Mouse (Mus musculus) liver, embryonic 14.5 days (tissue): Measurements from ENCODE around the gene Olfr1246. TPM values are rescaled to one million over a fixed set of nuclear protein-coding genes. Genes with fewer than 3 reads are reported as not detected.
"Not testable (repeated sequence)": the region's sequence is repeated elsewhere in the genome, so short reads cannot be mapped to it uniquely, and the experiment has no call there.

ENCODE experiments used
- ATAC-seq: fragments of 200-750 bp; cut with Nextera tagmentation; 2 replicates; pipeline ENCODE4 v1.8.0; 2017; ENCODE audit warnings: moderate number of reproducible peaks, mild to moderate bottlenecking, moderate library complexity; ENCODE audit not compliant: insufficient read depth
- DNase-seq, 3 experiments: peaks; one replicate each; pipeline ENCODE4 v3.0.0-alpha.2; 2012 to 2013; ENCODE audit warnings: low read depth in 3 of 3, low spot score in 3 of 3
- H3K27ac ChIP-seq: fragments of 300-500 bp; sonication (generic); 2 replicates; pipeline ENCODE4 v1.5.1; 2014; ENCODE audit warnings: moderate library complexity, mild to moderate bottlenecking, control low read depth, inconsistent platforms
- H3K27me3 ChIP-seq: fragments of 300-500 bp; sonication (generic); 2 replicates; pipeline ENCODE4 v1.6.1; 2014; ENCODE audit warnings: mild to moderate bottlenecking, low read length, moderate library complexity; ENCODE audit not compliant: control insufficient read depth, insufficient read depth
- H3K36me3 ChIP-seq: fragments of 300-500 bp; sonication (generic); replicated peaks from 2 replicates; pipeline ENCODE4 v1.6.1; 2014; ENCODE audit warnings: low read depth; ENCODE audit not compliant: control insufficient read depth, insufficient read depth
- H3K4me1 ChIP-seq, 2 experiments: fragments of 200-500 bp in 1 of 2; fragments of 300-500 bp in 1 of 2; sonication (generic) in 1 of 2; replicated peaks; 2 replicates each; pipeline ENCODE4 v1.6.1; 2012 to 2014; ENCODE audit warnings: antibody characterized with exemption in 1 of 2, inconsistent platforms in 1 of 2, low read length in 1 of 2; ENCODE audit not compliant: control insufficient read depth in 2 of 2, insufficient read depth in 2 of 2
- H3K4me2 ChIP-seq: fragments of 300-500 bp; sonication (generic); 2 replicates; pipeline ENCODE4 v1.6.1; 2014; ENCODE audit warnings: low read depth, mild to moderate bottlenecking, control low read depth, moderate library complexity
- H3K4me3 ChIP-seq, 2 experiments: fragments of 200-500 bp in 1 of 2; fragments of 300-500 bp in 1 of 2; sonication (generic) in 1 of 2; 2 replicates each; pipeline ENCODE4 v1.5.1; 2012 to 2014; ENCODE audit warnings: low read depth in 2 of 2, low read length in 2 of 2, mild to moderate bottlenecking in 2 of 2, control low read depth in 1 of 2, inconsistent platforms in 1 of 2, moderate library complexity in 1 of 2; ENCODE audit not compliant: insufficient read depth in 1 of 2
- H3K9ac ChIP-seq: fragments of 300-500 bp; sonication (generic); replicated peaks from 2 replicates; pipeline ENCODE4 v1.6.1; 2014; ENCODE audit warnings: mild to moderate bottlenecking, control low read depth, moderate library complexity
- H3K9me3 ChIP-seq: fragments of 300-500 bp; sonication (generic); 2 replicates; pipeline ENCODE4 v1.6.1; 2016; ENCODE audit warnings: low read length, mixed read lengths; ENCODE audit not compliant: control insufficient read depth
- CTCF ChIP-seq: IDR thresholded peaks from 2 replicates; pipeline ENCODE4 v1.5.1; 2016; ENCODE audit warnings: antibody characterized with exemption, low read depth, control low read depth
- EP300 ChIP-seq: IDR thresholded peaks from 2 replicates; pipeline ENCODE4 v1.6.1; 2016; ENCODE audit warnings: antibody characterized with exemption, low read depth
- WGBS: fragments of 180-500 bp; shearing (Covaris S2); extraction: QIAGEN DNeasy Blood & Tissue Kit; methylation state at CpG from one replicate; pipeline ENCODE4 v1.1.7; 2014; ENCODE audit not compliant: insufficient replicate concordance; 5-methylcytosine and 5-hydroxymethylcytosine counted together
- polyA plus RNA-seq, 2 experiments: library from polyadenylated mRNA; depleted of rRNA in 1 of 2; stranded (reverse) in 1 of 2; unstranded in 1 of 2; fragments of >200 nt; fragmentation: Nextera tagmentation in 1 of 2; extraction: Ambion mirVana in 1 of 2; gene quantifications; 2 replicates each; pipeline versions ENCODE4 v1.2.1 to v1.2.3; 2012 to 2014

Olfr1246 gene
- polyA plus RNA-seq (2012; rRNA removed) (not detected in 2 replicates), polyA plus RNA-seq (2014; fragmentation: Nextera tagmentation; extraction: Ambion mirVana) (not detected in 2 replicates)

- no peaks in the 10 kb centered on the region for H3K9me3 ChIP-seq
- H3K9ac ChIP-seq, result no peak within 1 kb of the TSS
- no peaks in the 10 kb centered on the region for H3K36me3 ChIP-seq
- H3K27me3 ChIP-seq, result no peaks in the 10 kb centered on the region
- no peak for TF ChIP-seq CTCF
- TF ChIP-seq EP300, result no peak
- H3K4me2 ChIP-seq, result no peak within 1 kb of the TSS
- no peak within 1 kb of the TSS for H3K27ac ChIP-seq
- ATAC-seq, result no peak
- no peak within 1 kb of the TSS for H3K4me3 ChIP-seq
- H3K4me1 ChIP-seq, result no peaks in the 10 kb centered on the region
- no peak for DNase-seq
- 46% methylated on average over 2 of the region's 2 CpGs for WGBS
These were observed at the start of gene Olfr1246 for GRCm38 (mm10) chr2:89593057-89593456. Gene Olfr1246 (minus strand): TSS chr2:89593157.

- WGBS, result 68% methylated on average over 2 of the region's 2 CpGs
- H3K36me3 ChIP-seq, result no peaks in the 10 kb centered on the region
- no peak within 1 kb of the TSS for H3K4me2 ChIP-seq
- no peaks in the 10 kb centered on the region for H3K4me1 ChIP-seq
- no peaks in the 10 kb centered on the region for H3K27me3 ChIP-seq
- TF ChIP-seq CTCF (no peak), EP300 (no peak)
- no peak within 1 kb of the TSS for H3K27ac ChIP-seq
- H3K9me3 ChIP-seq, result no peaks in the 10 kb centered on the region
- H3K4me3 ChIP-seq, result no peak within 1 kb of the TSS
- no peak for ATAC-seq
- H3K9ac ChIP-seq, result no peak within 1 kb of the TSS
- DNase-seq, result no peak
These were observed 41.9 kb upstream of the Olfr1246 start, which contains the start of gene Olfr1249 for GRCm38 (mm10) chr2:89634883-89635282. Gene Olfr1249 (minus strand): TSS chr2:89634983.

DNA sequence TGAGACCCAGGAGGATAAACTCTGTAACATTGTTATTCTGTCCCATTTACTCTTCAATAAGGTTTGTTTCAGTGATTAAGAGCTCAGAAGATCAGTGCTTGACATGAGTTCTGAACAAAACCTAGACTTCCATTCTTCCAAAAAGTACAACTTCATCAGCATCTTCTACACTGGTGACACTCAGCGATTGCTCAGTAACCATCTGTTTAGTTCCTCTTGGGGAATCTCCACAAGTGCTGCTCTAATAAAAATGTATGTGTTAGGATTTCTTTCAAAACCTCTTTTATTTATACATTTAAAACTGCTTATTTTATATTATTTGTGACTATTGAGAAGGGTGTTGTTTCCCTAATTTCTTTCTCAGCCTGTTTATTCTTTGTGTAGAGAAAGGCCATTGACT, 25.2 kb upstream of the Olfr1246 start, which contains the start of gene Olfr1248:
TSS of gene Olfr1248 (minus strand) at position 101 of the 400 bp plus-strand sequence.
- H3K27me3 ChIP-seq, H3K36me3 ChIP-seq, H3K4me3 ChIP-seq, H3K9ac ChIP-seq, H3K27ac ChIP-seq, H3K4me2 ChIP-seq, DNase-seq, H3K4me1 ChIP-seq, ATAC-seq, H3K9me3 ChIP-seq: not testable (repeated sequence)
- WGBS, result 68% methylated on average over 1 of the region's 1 CpGs

GRCm38 (mm10) chr2:89614030-89614429, 21.1 kb upstream of the Olfr1246 start, which contains the start of gene Olfr1247:
Gene Olfr1247 (minus strand): TSS chr2:89614130.
- H3K9ac ChIP-seq, result no peak within 1 kb of the TSS
- ATAC-seq (no peak), DNase-seq (no peak)
- H3K27ac ChIP-seq, result no peak within 1 kb of the TSS
- H3K4me3 ChIP-seq, result no peak within 1 kb of the TSS
- 76% methylated on average over 2 of the region's 2 CpGs for WGBS
- H3K4me1 ChIP-seq, result no peaks in the 10 kb centered on the region
- H3K27me3 ChIP-seq, result no peaks in the 10 kb centered on the region
- H3K9me3 ChIP-seq, result no peaks in the 10 kb centered on the region
- TF ChIP-seq CTCF, result no peak
- no peak for TF ChIP-seq EP300
- no peak within 1 kb of the TSS for H3K4me2 ChIP-seq
- no peaks in the 10 kb centered on the region for H3K36me3 ChIP-seq

DNA sequence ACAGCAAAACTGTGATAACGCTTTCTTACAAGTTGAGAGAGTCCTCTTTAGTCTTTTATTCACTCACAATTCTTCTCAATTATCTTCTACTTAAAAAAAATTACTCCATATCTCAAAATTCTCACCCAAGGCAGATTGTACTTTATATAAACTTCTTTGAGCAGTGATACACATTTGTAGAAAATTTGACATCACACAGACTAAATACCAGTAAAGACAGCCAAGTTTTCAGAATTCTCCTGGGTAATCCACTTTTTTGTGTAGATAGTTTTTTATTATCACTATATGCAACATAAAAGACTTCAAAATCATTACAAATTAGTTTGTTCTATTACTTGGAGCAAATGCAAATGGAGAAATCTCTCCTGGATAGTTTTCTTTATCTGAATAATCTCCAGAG, 14.6 kb downstream of the Olfr1246 start, which contains the start of gene Olfr1245:
TSS of gene Olfr1245 (minus strand) at position 101 of the 400 bp plus-strand sequence.
- no peak within 1 kb of the TSS for H3K4me2 ChIP-seq
- no peaks in the 10 kb centered on the region for H3K36me3 ChIP-seq
- TF ChIP-seq EP300 (no peak), CTCF (no peak)
- no peaks in the 10 kb centered on the region for H3K4me1 ChIP-seq
- no peak for DNase-seq
- WGBS, result 45% methylated on average over 1 of the region's 1 CpGs
- H3K9me3 ChIP-seq, result no peaks in the 10 kb centered on the region
- no peak for ATAC-seq
- no peak within 1 kb of the TSS for H3K27ac ChIP-seq
- H3K9ac ChIP-seq, result no peak within 1 kb of the TSS
- H3K4me3 ChIP-seq, result no peak within 1 kb of the TSS
- H3K27me3 ChIP-seq, result no peaks in the 10 kb centered on the region

- not testable (repeated sequence) for DNase-seq, H3K4me2 ChIP-seq, H3K9me3 ChIP-seq, H3K27me3 ChIP-seq, ATAC-seq, H3K4me3 ChIP-seq, H3K9ac ChIP-seq, H3K36me3 ChIP-seq, H3K4me1 ChIP-seq, H3K27ac ChIP-seq
- 46% methylated on average over 2 of the region's 2 CpGs for WGBS
These were observed 30.3 kb downstream of the Olfr1246 start for GRCm38 (mm10) chr2:89562706-89563105.
